Mouse (Mus musculus): ENCODE data around the gene Insrr. TPM values are rescaled to one million over a fixed set of nuclear protein-coding genes. Genes with fewer than 3 reads are reported as not detected.

Insrr gene
- polyA plus RNA-seq, 1 experiment from 2014 or later: 0.12 TPM

DNA sequence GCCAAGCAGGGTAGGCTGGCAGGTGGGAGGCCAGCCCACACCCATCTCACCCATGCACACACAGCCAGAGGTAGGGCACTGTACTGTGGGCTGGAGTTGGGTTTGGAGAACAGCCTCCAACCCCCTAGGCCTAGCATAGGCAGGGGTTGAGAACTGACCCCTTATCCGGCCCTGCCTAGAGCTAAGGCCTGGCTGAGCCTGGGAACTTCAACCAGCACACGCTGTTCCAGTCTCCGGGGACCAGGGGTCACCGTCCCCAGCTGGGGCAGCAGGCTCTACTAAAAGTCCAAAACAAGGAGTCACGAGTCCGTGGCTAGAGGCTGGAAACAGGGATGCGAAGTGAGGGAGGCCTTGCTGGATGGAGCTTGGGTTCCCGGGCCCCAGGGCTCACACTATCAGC is 29.0 kb upstream of the Insrr start:
- Histone ChIP-seq H3K4me2 (ENCODE audit: low read depth, severe bottlenecking) (peak overlapping the region; percentile 49), H3K4me3 (ENCODE audit: low read depth, low read length) (0 out of 2 replicates have a peak overlapping the region, but pooled peaks have one; percentile 44), H3K9me3 (ENCODE audit: control insufficient read depth, low read length) (no peaks in the 10 kb centered on the region), H3K27ac (replicated peaks; ENCODE audit: low read depth, low read length) (no peak overlapping the region; the same call in 1 of the 2 replicates), H3K27me3 (ENCODE audit: control insufficient read depth, insufficient read depth, low read length) (no peaks in the 10 kb centered on the region), H3K36me3 (ENCODE audit: control insufficient read depth, insufficient read depth, low read length) (no peaks in the 10 kb centered on the region), H3K9ac (ENCODE audit: low read length) (no peak overlapping the region), H3K4me1 (ENCODE audit: control insufficient read depth, insufficient read depth, low read length) (peaks cover 46% of the 10 kb centered on the region)
- no peak for DNase-seq (ENCODE audit: low spot score)
- WGBS: 68% methylated on average over 8 of the region's 8 CpGs
- no peak for ATAC-seq (ENCODE audit: insufficient number of reproducible peaks, low FRiP score, low TSS enrichment, low read depth)

DNA sequence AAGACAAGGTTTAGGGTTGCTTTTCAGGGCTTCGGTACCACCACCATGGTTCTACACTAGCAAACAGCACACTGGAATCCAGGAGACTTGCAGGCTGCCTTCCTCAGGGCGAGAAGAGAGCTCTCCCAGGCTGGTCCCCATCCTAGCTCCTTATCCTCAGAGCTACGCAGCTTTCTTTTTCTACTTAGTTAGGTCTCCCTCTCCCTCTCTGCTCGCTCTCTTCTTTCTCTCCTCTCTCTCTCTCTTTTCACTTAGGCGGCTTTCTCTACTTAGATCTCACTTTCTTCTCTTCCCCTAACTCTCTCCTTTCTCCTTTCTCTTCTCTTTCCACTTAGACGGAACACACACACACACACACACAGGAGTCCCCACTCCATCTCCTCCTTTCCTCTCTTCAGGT is 28.3 kb upstream of the Insrr start:
- Histone ChIP-seq H3K9ac (ENCODE audit: low read length) (peak overlapping the region; percentile 50), H3K4me1 (ENCODE audit: control insufficient read depth, insufficient read depth, low read length) (peaks cover 40% of the 10 kb centered on the region), H3K27ac (replicated peaks; ENCODE audit: low read depth, low read length) (peak overlapping the region; percentile 2; the same call in 1 of the 2 replicates), H3K4me3 (ENCODE audit: low read depth, low read length) (peak overlapping the region; percentile 44), H3K36me3 (ENCODE audit: control insufficient read depth, insufficient read depth, low read length) (no peaks in the 10 kb centered on the region), H3K27me3 (ENCODE audit: control insufficient read depth, insufficient read depth, low read length) (no peaks in the 10 kb centered on the region), H3K9me3 (ENCODE audit: control insufficient read depth, low read length) (no peaks in the 10 kb centered on the region), H3K4me2 (ENCODE audit: low read depth, severe bottlenecking) (peak overlapping the region; percentile 49)
- ATAC-seq (ENCODE audit: insufficient number of reproducible peaks, low FRiP score, low TSS enrichment, low read depth) (no peak), DNase-seq (ENCODE audit: low spot score) (no peak)
- WGBS: 48% methylated on average over 6 of the region's 6 CpGs

DNA sequence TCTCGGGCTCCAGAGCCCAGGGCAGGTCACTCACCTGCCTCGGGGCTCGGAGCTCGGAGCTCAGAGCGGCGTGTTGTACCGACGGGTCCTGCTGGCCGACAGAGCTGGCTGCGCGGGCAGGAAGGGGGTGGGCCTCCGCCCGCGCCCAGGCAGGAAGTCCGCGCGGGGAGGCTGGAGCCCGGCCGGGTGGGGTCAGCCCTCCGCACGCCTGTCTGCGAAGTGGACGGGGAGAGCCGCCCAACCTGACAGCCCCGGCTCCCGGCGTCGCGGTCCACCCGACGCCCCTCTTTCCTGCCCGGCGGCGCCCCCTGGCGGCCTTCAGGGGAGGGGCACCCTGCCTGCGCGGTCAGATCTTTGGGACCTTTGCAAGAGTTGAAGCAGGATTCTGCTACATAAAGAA is 27.9 kb upstream of the Insrr start:
- Histone ChIP-seq H3K27me3 (ENCODE audit: control insufficient read depth, insufficient read depth, low read length) (no peaks in the 10 kb centered on the region), H3K27ac (replicated peaks; ENCODE audit: low read depth, low read length) (peak overlapping the region; percentile 2; the same call in 1 of the 2 replicates), H3K4me1 (ENCODE audit: control insufficient read depth, insufficient read depth, low read length) (peaks cover 36% of the 10 kb centered on the region), H3K9ac (ENCODE audit: low read length) (peak overlapping the region; percentile 50), H3K9me3 (ENCODE audit: control insufficient read depth, low read length) (no peaks in the 10 kb centered on the region), H3K4me2 (ENCODE audit: low read depth, severe bottlenecking) (peak overlapping the region; percentile 49), H3K36me3 (ENCODE audit: control insufficient read depth, insufficient read depth, low read length) (no peaks in the 10 kb centered on the region), H3K4me3 (ENCODE audit: low read depth, low read length) (peak overlapping the region; percentile 44)
- ATAC-seq (ENCODE audit: insufficient number of reproducible peaks, low FRiP score, low TSS enrichment, low read depth): peak; percentile 72; the same call in 1 of the 2 replicates
- WGBS: 1% methylated on average over 36 of the region's 37 CpGs
- peak; percentile 90 for DNase-seq (ENCODE audit: low spot score)

DNA sequence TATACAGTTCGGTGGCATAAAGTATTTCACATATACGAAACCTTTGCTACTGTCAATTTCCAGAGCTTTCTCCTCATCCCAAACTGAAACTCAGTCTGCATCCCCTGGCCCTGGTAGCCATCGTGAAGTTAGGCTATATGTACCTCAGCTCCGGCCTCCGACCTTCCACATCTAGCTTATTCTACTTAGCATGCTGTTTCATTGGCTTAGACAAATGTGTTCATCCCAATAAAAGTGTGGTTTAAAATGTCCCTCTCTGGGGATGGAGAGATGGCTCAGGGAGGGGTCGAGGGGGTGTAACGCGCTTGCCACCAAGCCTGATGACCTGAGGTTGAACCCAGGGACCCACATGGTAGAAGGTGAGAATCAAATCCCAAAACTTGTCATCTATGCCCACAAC is 27.2 kb upstream of the Insrr start:
- DNase-seq (ENCODE audit: low spot score): no peak
- Histone ChIP-seq H3K27me3 (ENCODE audit: control insufficient read depth, insufficient read depth, low read length) (no peaks in the 10 kb centered on the region), H3K4me3 (ENCODE audit: low read depth, low read length) (no peak overlapping the region), H3K4me1 (ENCODE audit: control insufficient read depth, insufficient read depth, low read length) (peaks cover 29% of the 10 kb centered on the region), H3K9me3 (ENCODE audit: control insufficient read depth, low read length) (no peaks in the 10 kb centered on the region), H3K9ac (ENCODE audit: low read length) (no peak overlapping the region), H3K4me2 (ENCODE audit: low read depth, severe bottlenecking) (no peak overlapping the region), H3K27ac (replicated peaks; ENCODE audit: low read depth, low read length) (no peak overlapping the region), H3K36me3 (ENCODE audit: control insufficient read depth, insufficient read depth, low read length) (no peaks in the 10 kb centered on the region)
- ATAC-seq (ENCODE audit: insufficient number of reproducible peaks, low FRiP score, low TSS enrichment, low read depth): no peak
- 74% methylated on average over 8 of the region's 8 CpGs for WGBS

DNA sequence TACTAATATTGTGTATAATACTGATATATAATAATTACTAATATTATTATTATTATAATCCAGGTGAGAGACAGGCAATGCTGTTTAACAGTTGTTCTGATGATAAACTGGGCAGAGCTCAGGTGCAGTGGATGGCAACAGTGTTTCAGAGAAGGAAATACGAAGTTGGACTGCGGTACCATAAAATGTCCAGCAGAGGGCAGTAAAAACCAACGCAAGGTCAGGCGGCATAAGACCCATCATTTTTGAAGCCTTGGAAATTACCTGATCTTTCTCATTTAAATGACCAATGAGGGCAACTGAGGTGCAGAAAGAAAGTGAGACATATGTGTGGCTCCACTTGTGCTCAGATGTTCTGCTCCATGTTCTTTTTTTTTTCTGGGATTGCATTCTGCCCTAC is 26.5 kb upstream of the Insrr start:
- no peak overlapping the region for H3K4me3 ChIP-seq (ENCODE audit: low read depth, low read length)
- ATAC-seq (ENCODE audit: insufficient number of reproducible peaks, low FRiP score, low TSS enrichment, low read depth): no peak
- DNase-seq (ENCODE audit: low spot score): peak; percentile 66

DNA sequence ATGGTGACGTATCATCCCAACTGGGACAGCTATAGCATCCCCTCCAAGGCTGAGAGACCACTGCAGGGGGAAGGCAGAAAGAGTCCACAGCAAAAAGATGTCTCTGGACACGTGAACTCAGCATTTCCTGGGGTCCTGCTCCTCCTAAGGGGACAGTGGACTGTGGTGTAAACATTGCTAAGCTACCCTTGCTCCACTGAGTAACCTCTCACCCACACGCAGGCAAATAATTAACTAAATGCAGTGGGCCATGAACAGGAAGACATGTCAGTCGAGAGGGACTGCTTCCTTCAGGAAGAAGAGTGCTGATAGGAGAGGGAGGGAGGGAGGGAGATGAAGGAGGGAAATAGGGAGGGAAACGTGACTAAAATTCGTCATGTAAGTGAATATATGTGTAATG is 25.7 kb upstream of the Insrr start:
- Histone ChIP-seq H3K4me3 (ENCODE audit: low read depth, low read length) (no peak overlapping the region), H3K27me3 (ENCODE audit: control insufficient read depth, insufficient read depth, low read length) (no peaks in the 10 kb centered on the region), H3K9ac (ENCODE audit: low read length) (no peak overlapping the region), H3K4me1 (ENCODE audit: control insufficient read depth, insufficient read depth, low read length) (peaks cover 13% of the 10 kb centered on the region), H3K9me3 (ENCODE audit: control insufficient read depth, low read length) (no peaks in the 10 kb centered on the region), H3K27ac (replicated peaks; ENCODE audit: low read depth, low read length) (no peak overlapping the region), H3K4me2 (ENCODE audit: low read depth, severe bottlenecking) (no peak overlapping the region), H3K36me3 (ENCODE audit: control insufficient read depth, insufficient read depth, low read length) (no peaks in the 10 kb centered on the region)
- no peak for DNase-seq (ENCODE audit: low spot score)
- WGBS: 55% methylated on average over 6 of the region's 6 CpGs
- no peak for ATAC-seq (ENCODE audit: insufficient number of reproducible peaks, low FRiP score, low TSS enrichment, low read depth)

More for the DNA sequence above, 26.5 kb upstream of the Insrr start:
- H3K4me2 ChIP-seq (ENCODE audit: low read depth, severe bottlenecking): no peak overlapping the region
- no peaks in the 10 kb centered on the region for H3K36me3 ChIP-seq (ENCODE audit: control insufficient read depth, insufficient read depth, low read length)
- peaks cover 21% of the 10 kb centered on the region for H3K4me1 ChIP-seq (ENCODE audit: control insufficient read depth, insufficient read depth, low read length)
- no peaks in the 10 kb centered on the region for H3K9me3 ChIP-seq (ENCODE audit: control insufficient read depth, low read length)
- no peaks in the 10 kb centered on the region for H3K27me3 ChIP-seq (ENCODE audit: control insufficient read depth, insufficient read depth, low read length)
- H3K9ac ChIP-seq (ENCODE audit: low read length): no peak overlapping the region
- 0% methylated on average over 4 of the region's 4 CpGs for WGBS
- H3K27ac ChIP-seq (replicated peaks; ENCODE audit: low read depth, low read length): no peak overlapping the region

DNA sequence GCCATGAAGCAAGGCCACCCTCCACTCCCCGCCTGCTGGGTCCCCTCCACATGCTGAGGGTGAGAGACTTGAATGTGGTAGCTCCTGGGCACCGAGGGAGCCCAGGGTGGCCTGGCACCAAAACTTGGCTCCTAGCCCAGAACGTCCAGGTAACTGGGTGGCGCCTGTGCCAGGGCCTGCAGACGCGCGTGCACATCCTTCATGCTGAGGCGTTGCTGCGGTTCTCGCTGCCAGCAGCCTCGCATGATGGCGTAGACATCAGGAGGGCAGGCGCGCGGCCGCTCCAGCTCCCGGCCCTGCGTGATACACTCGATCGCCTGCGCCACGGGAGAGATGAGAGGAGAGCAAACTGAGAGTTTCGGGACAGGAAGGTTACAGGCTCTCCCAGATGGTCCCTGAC is 18.5 kb upstream of the Insrr start:
- Histone ChIP-seq H3K27me3 (ENCODE audit: control insufficient read depth, insufficient read depth, low read length) (peaks cover 19% of the 10 kb centered on the region), H3K4me2 (ENCODE audit: low read depth, severe bottlenecking) (no peak overlapping the region), H3K9ac (ENCODE audit: low read length) (no peak overlapping the region), H3K4me1 (ENCODE audit: control insufficient read depth, insufficient read depth, low read length) (no peaks in the 10 kb centered on the region; the same call in 1 of the 2 replicates), H3K36me3 (ENCODE audit: control insufficient read depth, insufficient read depth, low read length) (no peaks in the 10 kb centered on the region), H3K9me3 (ENCODE audit: control insufficient read depth, low read length) (no peaks in the 10 kb centered on the region), H3K27ac (replicated peaks; ENCODE audit: low read depth, low read length) (no peak overlapping the region), H3K4me3 (ENCODE audit: low read depth, low read length) (no peak overlapping the region)
- WGBS: 66% methylated on average over 23 of the region's 23 CpGs
- no peak for DNase-seq (ENCODE audit: low spot score)
- ATAC-seq (ENCODE audit: insufficient number of reproducible peaks, low FRiP score, low TSS enrichment, low read depth): no peak

DNA sequence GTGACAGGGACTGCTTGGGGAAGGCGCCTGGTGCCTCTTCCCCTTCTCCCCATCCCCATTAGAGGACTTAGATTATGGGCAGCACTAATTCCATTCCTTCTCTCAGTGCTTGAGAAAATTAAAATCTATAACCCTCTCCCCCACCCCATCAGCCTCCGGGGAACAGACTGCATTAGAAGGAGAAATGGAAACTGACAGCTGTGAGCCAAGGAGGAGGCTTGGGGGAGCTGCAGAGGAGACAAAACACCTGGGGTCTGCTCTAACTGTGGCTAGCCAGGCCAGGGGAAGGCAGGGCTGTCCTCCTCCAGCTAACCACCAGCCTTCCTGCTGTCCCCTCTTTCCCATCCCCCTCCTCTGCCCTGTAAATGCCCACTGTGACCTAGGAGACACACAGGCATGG is 17.7 kb upstream of the Insrr start:
- Histone ChIP-seq H3K4me3 (ENCODE audit: low read depth, low read length) (no peak overlapping the region), H3K27ac (replicated peaks; ENCODE audit: low read depth, low read length) (no peak overlapping the region), H3K4me1 (ENCODE audit: control insufficient read depth, insufficient read depth, low read length) (no peaks in the 10 kb centered on the region), H3K36me3 (ENCODE audit: control insufficient read depth, insufficient read depth, low read length) (no peaks in the 10 kb centered on the region), H3K4me2 (ENCODE audit: low read depth, severe bottlenecking) (no peak overlapping the region), H3K9me3 (ENCODE audit: control insufficient read depth, low read length) (no peaks in the 10 kb centered on the region), H3K9ac (ENCODE audit: low read length) (no peak overlapping the region), H3K27me3 (ENCODE audit: control insufficient read depth, insufficient read depth, low read length) (peaks cover 19% of the 10 kb centered on the region)
- 68% methylated on average over 2 of the region's 2 CpGs for WGBS
- no peak for ATAC-seq (ENCODE audit: insufficient number of reproducible peaks, low FRiP score, low TSS enrichment, low read depth)
- DNase-seq (ENCODE audit: low spot score): no peak
